Mouse (Mus musculus) R1 (cell line): Measurements from ENCODE around the gene Slc38a5.

Experiments
- DNase-seq: peaks from one replicate; pipeline ENCODE4 v3.0.0-alpha.2; 2018; ENCODE audit warnings: low read depth, low spot score

Gene Slc38a5

DNA sequence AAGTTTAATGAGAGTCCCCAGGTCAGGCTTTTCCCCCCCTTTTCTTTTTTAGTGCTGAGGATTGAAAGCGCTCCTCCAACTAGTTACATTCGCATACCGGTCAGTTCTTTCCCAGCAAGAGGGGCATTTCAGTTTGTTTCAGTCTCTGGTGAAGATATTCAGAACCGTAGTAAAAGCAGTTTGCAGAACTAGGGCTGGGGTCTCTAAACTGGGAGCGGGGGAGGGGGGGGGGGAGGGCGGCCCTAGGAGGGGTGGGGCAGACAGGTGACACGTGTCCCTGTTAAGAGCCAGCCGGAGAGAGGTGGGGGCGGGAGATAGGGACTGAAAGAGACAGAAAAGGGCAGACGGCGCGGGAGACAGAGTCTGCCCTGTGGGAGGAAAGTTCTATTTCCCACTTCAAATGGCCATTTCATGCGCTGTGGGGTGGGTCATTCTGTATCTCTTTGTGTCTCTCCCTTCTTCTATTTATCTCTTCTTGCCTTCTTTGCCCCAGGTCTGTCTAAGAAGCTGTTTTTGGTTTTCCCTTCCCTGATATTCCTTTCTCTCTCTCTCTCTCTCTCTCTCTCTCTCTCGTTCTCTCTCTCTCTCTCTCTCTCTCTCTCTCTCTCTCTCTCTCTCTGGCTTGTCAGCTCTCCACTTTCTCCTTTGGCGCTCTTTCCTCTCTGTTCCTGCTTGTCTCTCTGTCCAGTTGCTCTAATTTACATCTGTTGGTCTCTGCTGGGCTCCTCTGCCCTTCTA is at the start of gene Slc38a5:
Gene Slc38a5, plus strand, starts transcription at position 51 of the 738 bp plus-strand sequence.
- DNase-seq = no peak

- no peak for DNase-seq
These were observed 48.6 kb upstream of the Slc38a5 start for GRCm38 (mm10) chrX:8222296-8222677.

- no peak for DNase-seq
These were observed 48.1 kb upstream of the Slc38a5 start for GRCm38 (mm10) chrX:8222678-8223421.

- no peak for DNase-seq
These were observed 47.5 kb upstream of the Slc38a5 start for GRCm38 (mm10) chrX:8223473-8223872.

DNA sequence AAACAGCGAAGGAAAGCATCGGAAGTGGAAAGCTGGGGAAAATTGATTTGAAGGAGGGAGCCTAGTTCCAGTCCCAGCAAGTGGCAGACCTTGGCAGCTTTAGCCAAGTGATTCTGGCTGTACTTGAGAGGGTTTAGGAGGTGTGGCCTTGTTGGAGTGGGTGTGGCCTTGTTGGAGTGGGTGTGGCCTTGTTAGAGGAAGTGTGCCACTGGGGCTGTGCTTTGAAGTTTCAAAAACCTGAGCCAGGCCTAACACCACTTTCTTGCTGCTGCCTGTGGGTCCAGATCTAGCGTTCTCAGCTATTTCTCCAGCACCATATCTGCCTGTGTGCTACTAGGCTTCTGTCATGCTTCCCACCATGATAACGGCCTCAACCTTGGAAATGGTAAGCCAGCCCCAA is 40.7 kb upstream of the Slc38a5 start:
- peak; percentile 82 for DNase-seq

DNA sequence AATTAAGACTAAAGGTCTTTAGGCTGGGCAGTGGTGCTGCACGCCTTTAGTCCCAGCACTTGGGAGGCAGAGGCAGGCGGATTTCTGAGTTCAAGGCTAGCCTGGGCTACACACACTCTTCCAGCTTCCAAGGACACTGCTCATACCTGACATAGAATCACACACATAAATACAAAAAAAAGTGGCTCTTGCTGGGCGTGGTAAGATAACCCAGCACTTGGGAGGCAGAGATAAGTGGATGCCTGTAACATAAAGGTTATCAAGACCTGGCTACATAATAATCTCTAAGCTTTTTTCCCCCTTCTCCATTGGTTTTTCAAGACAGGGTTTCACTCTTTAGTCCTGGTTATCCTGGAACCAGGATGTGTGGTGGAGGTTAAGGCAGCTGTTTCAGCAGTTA is 37.3 kb upstream of the Slc38a5 start:
- no peak for DNase-seq

- DNase-seq = no peak
These were observed 34.2 kb upstream of the Slc38a5 start for GRCm38 (mm10) chrX:8236704-8237103.

- DNase-seq = peak; percentile 98
These were observed 32.0 kb upstream of the Slc38a5 start for GRCm38 (mm10) chrX:8238804-8239395.

- DNase-seq = no peak
These were observed 23.3 kb upstream of the Slc38a5 start for GRCm38 (mm10) chrX:8247680-8248079.

DNA sequence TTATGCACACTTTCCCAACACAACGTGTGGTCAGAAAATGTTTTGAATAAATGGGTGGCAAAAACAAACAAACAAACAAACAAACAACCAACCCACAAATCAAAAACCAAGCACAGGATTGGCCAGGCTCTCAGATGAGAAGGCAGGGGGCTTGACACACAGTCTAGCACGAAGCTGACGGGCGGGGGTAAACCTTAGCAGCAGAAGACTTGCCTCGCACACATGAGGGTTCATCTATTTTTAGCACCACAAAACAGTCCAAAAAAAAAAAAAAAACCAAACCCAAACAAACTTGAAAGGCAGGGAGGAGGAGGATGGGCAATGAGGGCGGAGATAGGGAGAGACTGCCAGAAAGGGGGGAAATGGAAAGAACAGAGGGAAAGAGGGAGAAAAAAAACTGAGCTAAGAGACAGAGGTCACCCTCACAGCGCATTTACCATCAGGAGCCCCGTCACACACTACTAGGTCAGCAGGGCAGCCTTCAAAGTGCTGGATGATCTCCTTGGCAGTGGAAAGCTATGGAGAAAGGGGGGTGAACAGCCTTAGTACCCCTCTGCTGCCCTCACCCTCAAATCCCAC is 22.3 kb upstream of the Slc38a5 start:
- no peak for DNase-seq

GRCm38 (mm10) chrX:8251789-8252333 is 19.1 kb upstream of the Slc38a5 start:
- no peak for DNase-seq

DNA sequence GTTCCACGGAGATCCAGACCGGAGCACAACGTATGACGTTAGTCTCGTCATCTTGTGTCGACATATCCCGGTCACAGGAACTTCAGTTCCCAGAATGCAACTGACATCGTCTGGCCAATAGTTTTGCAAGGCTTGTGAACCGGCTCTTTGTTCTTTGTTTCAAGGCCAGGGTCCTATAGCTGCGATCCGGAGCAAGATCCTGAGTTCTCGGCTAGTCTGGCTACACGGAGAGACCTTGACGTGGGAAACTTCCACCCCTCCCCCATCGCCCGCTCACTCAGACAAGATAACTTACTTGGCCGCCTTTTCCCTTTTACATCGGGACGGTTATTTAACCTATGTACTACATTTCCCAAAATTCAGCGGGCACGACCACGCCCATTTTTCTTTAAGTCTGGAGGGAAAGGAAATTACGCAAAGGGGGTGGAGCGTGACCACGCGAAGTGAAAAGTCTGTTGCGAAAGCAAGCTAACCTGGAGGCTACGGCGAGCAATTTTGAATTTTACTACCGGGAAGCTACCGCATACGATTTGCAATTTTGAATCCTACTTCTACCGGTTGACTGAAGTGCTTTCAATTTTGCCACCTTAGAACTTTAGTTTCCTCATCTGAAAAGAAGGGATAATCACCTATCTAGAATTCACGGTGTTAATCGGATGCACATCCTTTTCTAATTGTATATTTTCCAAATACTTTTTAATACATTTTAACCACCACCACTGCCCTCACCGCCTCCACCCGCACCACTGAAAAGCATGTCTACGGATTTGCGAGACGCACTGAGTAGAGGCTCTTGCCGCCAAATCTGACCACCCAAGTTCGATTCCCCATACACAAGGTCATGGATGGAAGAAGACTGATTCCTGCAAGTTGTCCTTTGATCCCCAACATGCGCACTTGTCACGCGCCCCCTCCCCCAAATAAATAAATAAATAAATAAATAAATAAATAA is 18.3 kb upstream of the Slc38a5 start, which contains the start of gene Ftsj1:
Gene Ftsj1, minus strand, starts transcription at position 73 of the 952 bp plus-strand sequence.
- peak; percentile 95 for DNase-seq

- DNase-seq = no peak
These were observed 17.2 kb upstream of the Slc38a5 start for GRCm38 (mm10) chrX:8253711-8254110.

- no peak for DNase-seq
These were observed 15.1 kb upstream of the Slc38a5 start for GRCm38 (mm10) chrX:8255807-8256206.

GRCm38 (mm10) chrX:8259478-8259877 is 11.5 kb upstream of the Slc38a5 start:
- no peak for DNase-seq

DNA sequence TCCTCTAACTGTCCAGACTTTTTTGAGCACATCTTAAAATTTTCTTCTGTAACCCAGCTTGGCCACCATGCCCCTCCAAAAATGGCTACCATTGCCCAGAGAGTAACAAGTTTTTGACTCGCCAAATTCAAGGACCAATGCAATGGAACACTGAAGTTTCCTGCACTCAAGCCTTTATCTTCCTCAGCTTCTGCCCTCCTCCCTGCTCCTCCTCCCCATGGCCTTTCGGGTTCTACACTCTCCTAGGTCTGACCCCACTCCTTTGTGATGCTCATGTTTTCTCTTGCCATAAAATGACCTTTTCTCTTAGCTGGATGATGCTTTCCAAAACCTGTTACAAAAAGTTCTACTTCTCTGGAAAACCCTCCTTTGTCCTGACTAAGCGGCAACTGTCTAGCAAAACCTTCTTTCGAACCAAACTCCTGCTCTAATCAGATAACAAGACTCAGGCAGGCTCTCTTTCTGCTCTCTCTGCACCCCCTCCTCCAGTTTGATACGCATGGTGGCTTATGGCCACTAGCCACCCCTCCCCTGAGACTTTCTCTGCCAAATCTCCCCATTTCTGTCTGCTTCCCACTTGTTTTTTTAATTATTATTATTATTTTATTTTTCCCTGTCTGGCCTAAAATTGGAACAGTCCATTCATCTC is 7.7 kb upstream of the Slc38a5 start:
- DNase-seq = no peak

DNA sequence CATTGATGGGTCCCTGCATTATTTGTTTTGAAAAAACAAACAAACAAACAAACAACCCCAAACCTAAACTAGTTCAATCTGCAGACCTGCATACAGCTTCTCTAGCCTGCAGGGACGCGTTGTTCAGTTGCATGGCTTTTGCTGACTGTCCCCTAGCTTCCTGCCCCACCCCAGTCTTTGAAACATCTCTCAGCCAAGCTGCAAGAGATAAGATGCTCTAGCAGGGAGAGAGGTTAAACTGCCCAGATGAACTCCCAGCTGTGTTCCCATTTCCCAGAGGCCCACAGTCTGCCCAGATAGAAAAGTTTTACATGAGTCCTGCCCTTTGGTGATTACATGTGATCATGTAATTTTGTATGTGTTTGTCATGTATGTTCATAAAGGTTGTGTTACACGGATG is 6.7 kb upstream of the Slc38a5 start:
- DNase-seq = no peak

DNA sequence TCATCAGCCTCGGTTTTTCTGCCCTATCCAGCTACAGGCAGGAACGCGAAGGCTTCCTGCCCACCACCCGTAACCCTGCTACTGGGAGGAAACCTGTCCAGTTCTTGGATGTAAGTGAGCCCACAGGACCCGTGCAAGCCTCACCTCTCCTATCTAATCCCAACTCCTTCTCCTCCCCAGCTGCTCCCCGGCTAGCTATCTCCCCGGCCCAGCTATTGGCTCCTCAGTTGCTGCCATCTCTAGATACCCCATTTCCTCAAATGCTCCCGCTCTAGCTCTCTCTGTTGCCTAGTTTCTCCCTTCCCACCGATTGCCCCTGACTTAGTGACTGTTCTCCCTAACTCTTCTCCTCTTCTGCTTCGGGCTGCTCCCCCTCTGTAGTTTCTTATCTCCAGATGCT is 1.1 kb downstream of the Slc38a5 start:
- no peak for DNase-seq

DNA sequence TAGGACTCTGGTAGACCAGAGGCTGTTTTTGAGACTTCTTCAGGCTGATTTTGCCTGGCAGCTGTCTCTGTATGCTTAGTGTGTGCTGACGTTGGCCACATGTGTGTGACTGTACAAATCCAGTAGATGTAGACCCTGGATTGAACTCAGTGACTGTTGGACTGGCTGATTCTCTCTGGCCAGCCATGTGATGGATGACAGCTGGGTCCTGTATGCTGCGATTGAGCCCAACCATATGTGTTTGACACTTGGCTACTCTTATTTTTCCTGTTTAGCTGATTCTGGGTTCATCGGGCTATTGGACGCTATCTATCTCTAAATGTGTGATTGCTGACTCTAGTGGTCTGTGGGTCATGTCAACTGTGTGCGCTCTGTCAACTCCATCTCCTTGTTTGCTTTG is 3.1 kb downstream of the Slc38a5 start:
- DNase-seq = no peak

DNA sequence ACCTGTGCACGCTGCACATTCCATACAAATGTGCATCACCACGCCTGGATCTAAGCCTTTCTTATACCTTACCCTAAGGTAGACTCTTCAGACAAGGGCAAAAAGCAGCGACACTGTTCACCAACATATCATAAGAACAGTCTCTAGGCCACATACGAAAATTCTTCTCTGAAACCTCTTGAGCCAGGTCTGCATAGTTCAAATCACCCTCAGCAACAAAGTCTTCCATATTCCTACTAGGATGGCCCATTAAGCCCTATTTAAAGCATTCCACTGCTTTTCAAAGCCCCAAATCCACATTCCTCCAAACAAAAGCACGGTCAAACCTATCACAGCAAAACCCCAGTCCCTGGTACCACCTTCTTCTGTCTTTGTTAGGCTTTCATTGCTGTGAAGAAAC is 17.7 kb downstream of the Slc38a5 start:
- DNase-seq = peak; percentile 57
